Mouse (Mus musculus): ENCODE measurements around the gene Dclk1. TPM values are rescaled to one million over a fixed set of nuclear protein-coding genes. Genes with fewer than 3 reads are reported as not detected.
"Not testable (repeated sequence)": the region's sequence is repeated elsewhere in the genome, so short reads cannot be mapped to it uniquely, and the experiment has no call there.

Gene Dclk1
- 164 and 171 TPM in 2 replicates for polyA plus RNA-seq (2016; fragmentation: Nextera tagmentation; extraction: Ambion mirVana)

DNA sequence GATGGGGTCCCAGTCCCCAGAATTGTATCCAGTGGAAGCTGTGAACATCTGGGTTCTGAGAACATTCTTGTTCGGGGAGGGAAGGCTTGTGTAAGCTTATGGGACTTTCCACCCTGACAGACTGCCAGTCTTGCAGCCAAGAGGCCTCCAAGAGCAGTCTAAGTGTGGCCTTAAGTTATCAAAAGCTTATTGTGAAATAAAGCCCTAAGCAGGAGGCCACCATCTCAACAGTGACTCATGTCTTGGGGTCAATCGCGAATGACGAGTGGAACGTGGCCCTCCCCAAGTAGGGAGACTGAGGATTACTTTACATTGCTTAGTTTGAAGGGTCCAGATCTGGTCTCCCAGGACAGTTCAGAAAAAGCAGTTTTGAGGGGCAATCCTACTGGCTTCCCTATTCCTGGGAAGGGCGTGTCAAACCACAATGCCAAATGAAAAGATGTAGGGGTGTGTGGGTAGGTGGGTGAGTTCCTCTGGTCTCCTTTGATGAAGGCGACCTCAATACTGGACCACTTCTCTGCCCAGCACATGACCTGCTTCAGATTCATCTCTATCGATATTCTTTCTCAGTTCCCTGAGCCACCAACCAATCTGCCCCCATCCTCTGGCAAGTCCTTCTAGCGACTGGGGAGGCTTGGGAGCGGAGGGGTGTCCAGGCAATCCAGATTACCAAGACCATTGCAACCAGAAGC is at the start of gene Dclk1:
Gene Dclk1, plus strand, starts transcription at position 635 of the 692 bp plus-strand sequence.
- Histone ChIP-seq H3K36me3 (peaks cover under 1% of the 10 kb centered on the region; the same call in 1 of the 2 replicates), H3K4me3 (peak within 1 kb of the TSS; percentile 83), H3K27me3 (no peaks in the 10 kb centered on the region), H3K4me1 (peaks cover 25% of the 10 kb centered on the region), H3K9me3 (replicated peaks) (no peaks in the 10 kb centered on the region), H3K27ac (peak within 1 kb of the TSS; percentile 98), H3K4me2 (replicated peaks) (peak within 1 kb of the TSS; percentile 67), H3K9ac (peak within 1 kb of the TSS; percentile 96)
- 34% methylated on average over 10 of the region's 10 CpGs for WGBS
- ATAC-seq (ENCODE audit: low FRiP score) = no peak

DNA sequence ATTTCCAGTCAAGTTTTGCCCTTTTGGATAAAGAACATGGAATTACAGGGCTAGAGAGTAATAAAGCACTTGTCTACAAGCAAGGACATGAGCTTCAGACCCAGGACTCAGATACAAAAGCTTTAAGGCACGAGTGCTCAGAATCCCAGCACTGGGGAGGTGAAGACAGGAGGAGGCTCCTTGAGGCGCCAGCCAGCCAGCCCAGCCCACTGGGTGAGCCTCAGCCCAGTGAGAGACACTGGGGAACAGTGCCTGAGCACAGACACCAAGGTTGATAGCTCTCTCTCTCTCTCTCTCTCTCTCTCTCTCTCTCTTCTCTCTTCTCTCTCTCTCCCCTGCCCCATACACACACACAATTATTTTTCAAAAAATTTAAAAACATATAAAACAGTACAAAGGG is 48.8 kb upstream of the Dclk1 start:
- 0 out of 2 replicates have a peak, but pooled peaks cover 2% of the 10 kb centered on the region for H3K9me3 ChIP-seq (replicated peaks)
- no peak overlapping the region for H3K9ac ChIP-seq
- WGBS = 62% methylated on average over 2 of the region's 2 CpGs
- no peaks in the 10 kb centered on the region for H3K4me1 ChIP-seq
- H3K4me3 ChIP-seq = no peak overlapping the region
- H3K27ac ChIP-seq = no peak overlapping the region
- no peaks in the 10 kb centered on the region for H3K36me3 ChIP-seq
- ATAC-seq (ENCODE audit: low FRiP score) = no peak
- H3K4me2 ChIP-seq (replicated peaks) = no peak overlapping the region
- H3K27me3 ChIP-seq = no peaks in the 10 kb centered on the region

DNA sequence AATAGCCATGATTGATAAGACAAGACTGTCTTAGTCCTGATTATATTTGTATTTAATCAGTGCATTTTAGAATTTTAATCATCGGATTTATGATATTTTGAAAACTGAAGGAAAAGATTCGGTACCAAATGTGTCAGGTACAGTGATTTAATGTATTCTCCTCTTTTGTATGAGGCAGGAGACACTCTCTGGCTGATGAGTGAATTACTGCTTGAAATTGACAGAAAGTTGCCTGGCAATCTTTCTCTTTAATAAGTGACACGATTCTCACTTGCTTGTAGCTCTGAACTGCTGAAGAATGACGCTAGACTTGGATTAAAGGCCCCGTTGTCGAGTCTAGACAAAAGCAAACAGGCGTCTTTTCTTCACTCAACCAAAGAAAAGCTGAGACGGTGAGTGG is 47.4 kb upstream of the Dclk1 start:
- no peak overlapping the region for H3K4me3 ChIP-seq
- no peaks in the 10 kb centered on the region for H3K4me1 ChIP-seq
- H3K27ac ChIP-seq = no peak overlapping the region
- ATAC-seq (ENCODE audit: low FRiP score) = no peak
- no peaks in the 10 kb centered on the region for H3K9me3 ChIP-seq (replicated peaks)
- H3K9ac ChIP-seq = no peak overlapping the region
- no peaks in the 10 kb centered on the region for H3K36me3 ChIP-seq
- H3K27me3 ChIP-seq = no peaks in the 10 kb centered on the region
- no peak overlapping the region for H3K4me2 ChIP-seq (replicated peaks)
- 72% methylated on average over 8 of the region's 8 CpGs for WGBS

DNA sequence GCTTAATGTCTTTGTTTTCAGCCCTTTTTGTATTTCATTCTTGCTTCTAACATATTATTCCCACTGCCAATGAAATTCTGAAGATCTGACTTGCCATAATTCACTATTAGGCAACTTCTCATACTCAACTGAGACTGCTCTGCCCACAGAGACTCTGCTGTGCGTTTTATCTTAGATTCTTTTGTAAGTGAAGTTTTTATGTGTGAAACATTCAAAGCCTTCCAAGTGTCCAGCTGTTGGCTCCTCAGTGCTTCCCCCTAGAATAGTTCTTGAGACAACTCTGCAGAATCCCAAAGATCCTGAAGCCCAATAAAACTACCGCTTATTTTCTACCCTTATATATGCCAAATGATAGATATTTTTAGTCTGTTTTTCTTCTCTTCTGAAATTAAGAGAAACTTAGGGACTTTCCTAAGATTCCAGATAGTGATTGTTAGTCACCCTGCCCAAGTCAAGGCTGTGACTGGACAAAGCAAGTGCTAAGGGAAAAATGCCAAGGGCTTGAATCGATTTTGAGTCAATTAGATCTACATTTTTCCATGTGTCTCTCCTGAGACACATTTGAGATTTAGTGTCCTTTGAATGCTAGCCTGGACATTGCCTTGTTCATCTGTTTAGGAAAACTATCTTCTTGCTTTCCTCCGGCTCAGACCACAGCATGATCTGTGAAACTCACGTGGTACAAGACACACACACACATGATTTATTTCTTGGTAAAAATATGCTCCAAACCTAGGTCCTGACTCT is 46.4 kb upstream of the Dclk1 start:
- WGBS = 85% methylated on average over 5 of the region's 5 CpGs
- no peak overlapping the region for H3K4me2 ChIP-seq (replicated peaks)
- ATAC-seq (ENCODE audit: low FRiP score) = no peak
- no peaks in the 10 kb centered on the region for H3K36me3 ChIP-seq
- no peak overlapping the region for H3K9ac ChIP-seq
- no peak overlapping the region for H3K27ac ChIP-seq
- H3K9me3 ChIP-seq (replicated peaks) = no peaks in the 10 kb centered on the region
- H3K4me3 ChIP-seq = no peak overlapping the region
- H3K4me1 ChIP-seq = no peaks in the 10 kb centered on the region
- H3K27me3 ChIP-seq = no peaks in the 10 kb centered on the region

DNA sequence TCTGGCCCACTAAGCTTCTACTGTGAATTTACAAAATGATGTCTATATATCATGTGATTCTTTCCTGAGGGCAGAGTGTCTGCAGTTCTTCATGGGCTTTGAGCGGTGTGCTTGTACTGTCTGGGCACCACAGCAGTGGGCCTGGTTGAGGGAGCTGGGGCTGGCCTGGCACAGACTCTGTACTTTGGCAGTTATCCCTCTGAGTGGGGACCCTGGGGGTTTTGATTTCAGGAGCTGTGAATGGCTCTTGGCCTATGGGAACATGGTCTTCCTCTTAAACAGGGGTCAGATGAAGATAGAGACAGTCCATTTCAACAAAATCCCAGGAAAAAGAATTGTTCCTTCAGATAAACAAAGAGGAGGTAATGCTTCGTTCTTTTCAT is 45.8 kb upstream of the Dclk1 start:
- no peak for ATAC-seq (ENCODE audit: low FRiP score)

DNA sequence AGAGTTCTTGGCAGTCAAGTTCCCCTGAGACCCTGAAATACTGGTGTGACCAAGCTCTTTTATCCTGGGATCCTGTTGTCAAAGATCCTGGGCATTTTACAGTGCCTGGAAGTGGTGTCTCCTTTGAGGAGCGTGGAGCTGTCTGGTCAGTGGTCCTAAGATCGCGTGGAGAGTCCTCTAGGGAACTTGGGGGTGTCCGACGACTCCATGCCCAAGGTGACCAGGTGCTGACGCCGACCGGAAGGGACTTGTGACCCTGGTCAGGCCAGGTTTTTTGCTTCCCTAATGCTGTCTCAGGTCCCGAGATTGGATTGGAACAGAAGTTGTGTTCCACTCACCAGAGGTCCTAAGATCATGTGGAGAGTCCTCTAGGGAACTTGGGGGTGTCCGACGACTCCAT is 38.5 kb upstream of the Dclk1 start:
- not testable (repeated sequence) for H3K4me3 ChIP-seq, H3K27me3 ChIP-seq
- 93% methylated on average over 11 of the region's 11 CpGs for WGBS

More for the DNA sequence above, 45.8 kb upstream of the Dclk1 start:
- no peak overlapping the region for H3K27ac ChIP-seq
- no peaks in the 10 kb centered on the region for H3K4me1 ChIP-seq
- WGBS = 89% methylated on average over 2 of the region's 2 CpGs
- H3K27me3 ChIP-seq = no peaks in the 10 kb centered on the region
- H3K9ac ChIP-seq = no peak overlapping the region
- H3K4me3 ChIP-seq = no peak overlapping the region
- H3K4me2 ChIP-seq (replicated peaks) = no peak overlapping the region
- H3K9me3 ChIP-seq (replicated peaks) = no peaks in the 10 kb centered on the region
- H3K36me3 ChIP-seq = no peaks in the 10 kb centered on the region

DNA sequence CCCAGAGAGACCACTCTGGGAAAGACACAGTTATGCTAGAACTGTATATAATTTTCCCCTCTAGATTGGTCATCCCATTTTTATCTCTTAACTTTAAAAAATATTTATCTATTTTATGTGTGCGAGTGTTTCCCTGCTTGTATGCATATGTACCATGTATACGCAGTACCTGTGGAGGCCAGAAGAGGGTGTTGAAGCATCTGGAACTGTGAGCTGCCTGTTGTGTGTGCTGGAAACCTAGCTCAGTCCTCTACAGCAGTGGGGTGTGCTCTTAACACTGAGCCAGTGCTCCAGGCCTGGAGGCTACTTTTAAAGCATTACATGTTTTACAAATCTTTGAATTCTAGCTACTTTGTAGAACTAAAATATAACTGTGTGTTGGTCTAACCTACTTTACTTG is 35.8 kb upstream of the Dclk1 start:
- no peaks in the 10 kb centered on the region for H3K4me1 ChIP-seq
- H3K27ac ChIP-seq = no peak overlapping the region
- WGBS = 99% methylated on average over 2 of the region's 2 CpGs
- no peaks in the 10 kb centered on the region for H3K27me3 ChIP-seq
- ATAC-seq (ENCODE audit: low FRiP score) = no peak
- H3K4me2 ChIP-seq (replicated peaks) = no peak overlapping the region
- no peaks in the 10 kb centered on the region for H3K9me3 ChIP-seq (replicated peaks)
- H3K9ac ChIP-seq = no peak overlapping the region
- H3K4me3 ChIP-seq = no peak overlapping the region
- H3K36me3 ChIP-seq = no peaks in the 10 kb centered on the region

More for the DNA sequence above, 38.5 kb upstream of the Dclk1 start:
- not testable (repeated sequence) for H3K4me1 ChIP-seq; H3K4me2 ChIP-seq (replicated peaks); H3K9me3 ChIP-seq (replicated peaks); ATAC-seq (ENCODE audit: low FRiP score); H3K36me3 ChIP-seq; H3K9ac ChIP-seq; H3K27ac ChIP-seq

DNA sequence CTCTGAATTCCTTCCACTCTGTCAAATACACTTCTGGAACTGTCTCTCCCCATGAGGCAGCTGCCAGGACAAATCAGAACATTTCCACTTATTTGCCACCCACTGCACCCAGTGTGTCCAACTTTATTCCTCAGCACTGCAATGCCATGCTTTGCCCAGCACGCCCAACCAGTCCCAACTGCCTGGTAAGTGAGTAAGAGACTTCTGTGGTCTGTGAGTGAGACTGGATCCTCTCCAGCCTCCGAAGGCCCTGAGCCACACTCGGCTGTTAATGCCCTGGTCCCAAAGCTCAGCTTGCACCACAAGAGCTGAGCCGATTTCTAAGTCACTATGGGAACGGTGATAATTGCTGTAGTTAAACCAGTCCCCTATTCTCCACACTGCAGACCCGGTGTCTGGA is 34.5 kb upstream of the Dclk1 start:
- Histone ChIP-seq H3K4me2 (replicated peaks) (no peak overlapping the region), H3K4me1 (no peaks in the 10 kb centered on the region), H3K27me3 (no peaks in the 10 kb centered on the region), H3K27ac (no peak overlapping the region), H3K36me3 (no peaks in the 10 kb centered on the region), H3K9me3 (replicated peaks) (no peaks in the 10 kb centered on the region), H3K9ac (no peak overlapping the region), H3K4me3 (no peak overlapping the region)
- no peak for ATAC-seq (ENCODE audit: low FRiP score)
- 74% methylated on average over 6 of the region's 6 CpGs for WGBS

DNA sequence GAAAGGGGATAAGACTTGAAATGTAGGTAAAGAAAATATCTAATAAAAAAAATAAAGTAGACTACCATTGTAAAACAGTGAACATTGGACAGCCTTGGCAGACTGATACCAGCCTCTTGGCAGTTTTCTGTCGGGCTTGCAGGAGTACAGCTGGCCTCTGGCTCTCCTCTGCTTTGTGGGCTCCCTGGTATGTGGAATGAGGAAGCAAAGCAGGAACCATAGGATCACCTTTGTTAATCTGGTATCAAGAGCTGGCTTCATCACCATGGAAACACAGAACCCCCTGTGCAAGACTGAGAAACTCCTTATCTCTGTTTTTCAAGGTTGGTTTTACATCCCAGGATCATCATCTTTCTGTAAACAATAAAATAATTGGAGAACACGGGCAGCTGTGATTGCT is 29.9 kb upstream of the Dclk1 start:
- no peaks in the 10 kb centered on the region for H3K4me1 ChIP-seq
- ATAC-seq (ENCODE audit: low FRiP score) = no peak
- no peaks in the 10 kb centered on the region for H3K36me3 ChIP-seq
- H3K9ac ChIP-seq = no peak overlapping the region
- no peaks in the 10 kb centered on the region for H3K9me3 ChIP-seq (replicated peaks)
- WGBS = 37% methylated on average over 2 of the region's 2 CpGs
- no peak overlapping the region for H3K4me2 ChIP-seq (replicated peaks)
- no peak overlapping the region for H3K4me3 ChIP-seq
- no peaks in the 10 kb centered on the region for H3K27me3 ChIP-seq
- H3K27ac ChIP-seq = no peak overlapping the region

DNA sequence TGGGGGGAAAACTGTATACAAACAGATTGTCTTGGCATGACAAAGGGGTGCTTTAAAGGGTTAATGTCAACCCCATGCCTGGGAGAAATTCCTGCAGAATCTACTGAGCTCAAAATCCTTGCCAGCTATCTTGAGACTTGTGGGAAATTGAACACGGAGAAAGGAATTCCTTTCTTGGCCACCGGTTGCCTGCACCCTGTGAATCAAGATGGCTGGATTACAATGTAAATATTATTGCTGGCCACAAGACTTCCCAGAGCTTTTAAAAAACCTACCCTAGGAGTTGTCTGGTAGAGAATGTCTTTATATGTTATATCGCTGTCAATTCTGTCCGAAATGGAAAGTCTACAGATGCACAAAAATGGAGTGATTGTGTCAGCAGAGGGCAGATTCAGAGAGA is 28.4 kb upstream of the Dclk1 start:
- WGBS = 52% methylated on average over 4 of the region's 4 CpGs
- H3K27ac ChIP-seq = 0 out of 2 replicates have a peak overlapping the region, but pooled peaks have one; percentile 45
- no peaks in the 10 kb centered on the region for H3K36me3 ChIP-seq
- no peaks in the 10 kb centered on the region for H3K4me1 ChIP-seq
- H3K9ac ChIP-seq = no peak overlapping the region
- no peak for ATAC-seq (ENCODE audit: low FRiP score)
- H3K27me3 ChIP-seq = no peaks in the 10 kb centered on the region
- no peaks in the 10 kb centered on the region for H3K9me3 ChIP-seq (replicated peaks)
- H3K4me3 ChIP-seq = no peak overlapping the region
- H3K4me2 ChIP-seq (replicated peaks) = no peak overlapping the region

DNA sequence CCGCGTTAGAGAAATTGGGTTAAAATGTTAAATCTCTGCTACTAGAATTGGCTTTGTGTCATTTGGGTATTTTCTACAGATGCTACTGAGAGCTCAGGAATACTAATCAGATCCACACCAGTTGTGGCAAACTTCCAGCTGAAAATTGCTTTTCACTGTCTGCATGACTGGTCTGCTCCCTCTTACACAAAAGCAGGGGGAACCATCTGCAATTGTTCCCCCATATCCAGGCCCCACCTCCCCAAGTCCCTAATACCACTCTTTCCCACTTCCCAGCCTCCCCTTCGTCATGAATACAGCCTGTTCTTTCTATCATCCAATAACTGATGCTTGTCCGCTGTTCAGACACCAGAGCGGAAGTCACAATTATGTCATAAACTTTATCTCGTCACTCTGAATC is 27.8 kb upstream of the Dclk1 start:
- no peak overlapping the region for H3K4me2 ChIP-seq (replicated peaks)
- 65% methylated on average over 6 of the region's 6 CpGs for WGBS
- no peak overlapping the region for H3K9ac ChIP-seq
- no peak overlapping the region for H3K4me3 ChIP-seq
- 0 out of 2 replicates have a peak overlapping the region, but pooled peaks have one; percentile 45 for H3K27ac ChIP-seq
- H3K9me3 ChIP-seq (replicated peaks) = no peaks in the 10 kb centered on the region
- ATAC-seq (ENCODE audit: low FRiP score) = no peak
- no peaks in the 10 kb centered on the region for H3K4me1 ChIP-seq
- no peaks in the 10 kb centered on the region for H3K27me3 ChIP-seq
- H3K36me3 ChIP-seq = no peaks in the 10 kb centered on the region

DNA sequence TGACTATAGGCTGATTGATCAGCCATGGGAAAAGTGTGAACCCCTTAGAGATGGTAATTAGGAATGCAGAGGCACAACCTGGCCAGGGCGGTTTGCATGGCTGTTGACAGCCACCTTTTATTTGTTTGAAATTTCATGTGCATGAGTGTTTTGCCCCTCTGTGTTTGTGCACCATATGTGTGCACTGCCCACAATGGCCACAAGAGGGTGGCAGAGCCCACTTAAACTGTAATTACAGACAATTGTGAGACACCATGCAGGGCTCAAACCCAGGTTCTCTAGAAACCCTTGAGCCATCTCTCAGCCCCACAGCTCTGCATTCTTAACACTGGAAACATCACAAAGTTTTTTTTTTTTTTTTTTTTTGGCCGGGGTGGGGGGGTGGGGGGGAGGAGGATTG is 19.7 kb upstream of the Dclk1 start:
- Histone ChIP-seq H3K4me1 (peaks cover 10% of the 10 kb centered on the region), H3K27ac (no peak overlapping the region), H3K4me2 (replicated peaks) (no peak overlapping the region), H3K9ac (no peak overlapping the region), H3K4me3 (no peak overlapping the region), H3K36me3 (no peaks in the 10 kb centered on the region), H3K27me3 (no peaks in the 10 kb centered on the region), H3K9me3 (replicated peaks) (no peaks in the 10 kb centered on the region)
- no peak for ATAC-seq (ENCODE audit: low FRiP score)
- 88% methylated on average over 2 of the region's 2 CpGs for WGBS

DNA sequence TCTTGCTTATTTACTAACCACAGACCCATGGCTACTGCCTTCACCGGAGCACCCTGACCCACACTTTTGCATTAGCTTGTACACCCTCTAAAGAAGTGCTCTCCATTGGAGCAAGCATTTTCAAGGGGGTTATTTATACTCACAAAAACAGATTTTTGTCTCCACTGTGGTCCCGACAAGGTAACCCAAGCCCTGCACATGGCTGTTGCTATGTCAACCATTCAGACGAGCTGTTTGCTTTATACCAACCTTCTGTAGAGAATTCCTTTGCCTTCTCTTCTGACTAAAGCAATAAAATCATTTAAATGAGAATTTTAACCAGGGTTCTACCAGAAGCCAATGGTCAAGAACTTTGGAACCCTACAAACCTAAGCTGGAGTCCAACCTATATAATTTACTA is 18.3 kb upstream of the Dclk1 start:
- Histone ChIP-seq H3K27me3 (no peaks in the 10 kb centered on the region), H3K4me2 (replicated peaks) (no peak overlapping the region), H3K4me3 (no peak overlapping the region), H3K27ac (no peak overlapping the region), H3K9me3 (replicated peaks) (no peaks in the 10 kb centered on the region), H3K4me1 (peaks cover 10% of the 10 kb centered on the region), H3K9ac (no peak overlapping the region), H3K36me3 (no peaks in the 10 kb centered on the region)
- no peak for ATAC-seq (ENCODE audit: low FRiP score)
- WGBS = 73% methylated on average over 3 of the region's 3 CpGs
